Mouse (Mus musculus) olfactory bulb, adult 2 months (tissue): Measurements from ENCODE around the gene Agmo. TPM values are rescaled to one million over a fixed set of nuclear protein-coding genes. Genes with fewer than 3 reads are reported as not detected.
A peak's percentile ranks its signal among the peaks of the same experiment; 100 is the strongest.

Source experiments
- H3K27ac ChIP-seq: fragments of 200-500 bp; 2 replicates; pipeline ENCODE4 v1.5.1; 2012; ENCODE audit warnings: low read depth, low read length; ENCODE audit not compliant: insufficient read depth
- H3K4me1 ChIP-seq: fragments of 200-500 bp; 2 replicates; pipeline ENCODE4 v1.6.1; 2012; ENCODE audit warnings: low read length; ENCODE audit not compliant: control insufficient read depth, insufficient read depth
- H3K4me3 ChIP-seq: fragments of 200-500 bp; 2 replicates; pipeline ENCODE4 v1.5.1; 2012; ENCODE audit warnings: mild to moderate bottlenecking, low read depth, low read length, moderate library complexity; ENCODE audit not compliant: insufficient read depth
- CTCF ChIP-seq: fragments of 200-500 bp; IDR thresholded peaks from 2 replicates; pipeline ENCODE4 v1.5.1; 2012; ENCODE audit warnings: low read depth, mild to moderate bottlenecking, low read length, moderate library complexity; ENCODE audit not compliant: insufficient read depth
- POLR2A ChIP-seq: fragments of 200-500 bp; IDR thresholded peaks from 2 replicates; pipeline ENCODE4 v1.6.1; 2012; ENCODE audit warnings: mild to moderate bottlenecking, low read depth, low read length, moderate library complexity; ENCODE audit not compliant: insufficient read depth
- WGBS: fragments of 180-500 bp; shearing (Covaris S2); methylation state at CpG from one replicate; pipeline ENCODE4 v1.1.7; 2018; 5-methylcytosine and 5-hydroxymethylcytosine counted together
- polyA plus RNA-seq: library from polyadenylated mRNA; stranded (reverse); fragments of >200 nt; gene quantifications from 2 replicates; pipeline ENCODE4 v1.2.4, GENCODE M21; 2012; ENCODE audit warnings: low replicate concordance; ENCODE audit not compliant: missing spikeins, insufficient read depth, insufficient read length

The Agmo gene
- polyA plus RNA-seq = not detected in 2 replicates

DNA sequence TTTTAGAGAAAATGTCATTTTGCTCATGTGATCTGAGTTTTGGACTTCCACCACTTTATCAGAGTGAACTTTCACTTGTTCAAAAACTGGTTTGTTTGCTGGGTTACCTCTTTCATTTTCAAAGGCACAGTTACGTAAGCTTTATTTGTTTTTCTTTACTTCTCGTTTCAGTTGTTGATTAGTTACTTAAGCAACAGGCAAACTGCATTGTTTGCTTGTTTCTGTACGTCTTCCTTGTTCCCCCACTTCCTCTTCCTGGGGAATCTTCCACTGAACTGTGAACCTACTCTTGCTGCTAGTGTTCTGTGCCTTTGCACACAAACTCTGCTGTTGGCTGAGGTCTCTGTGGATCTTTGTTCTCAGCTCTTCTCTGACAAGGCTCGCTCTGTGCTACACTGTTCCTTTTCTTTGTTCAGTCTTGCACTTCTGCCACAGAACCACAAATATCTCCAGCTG lies at the start of gene Agmo:
Agmo (plus strand) TSS at position 76 of the 456 bp plus-strand sequence.
- peak within 1 kb of the TSS; percentile 80 for H3K27ac ChIP-seq
- TF ChIP-seq POLR2A = no peak
- no peak for TF ChIP-seq CTCF
- WGBS = 28% methylated on average over 4 of the region's 4 CpGs
- no peaks in the 10 kb centered on the region for H3K4me1 ChIP-seq
- peak within 1 kb of the TSS; percentile 20 for H3K4me3 ChIP-seq

- Histone ChIP-seq H3K27ac (no peak overlapping the region), H3K4me1 (no peaks in the 10 kb centered on the region), H3K4me3 (no peak overlapping the region)
- TF ChIP-seq POLR2A (no peak), CTCF (no peak)
- 85% methylated on average over 1 of the region's 1 CpGs for WGBS
Measured at GRCm38 (mm10) chr12:37231119-37231518, 10.3 kb upstream of the Agmo start.

GRCm38 (mm10) chr12:37240975-37241565 lies 371 bp upstream of the Agmo start:
- no peaks in the 10 kb centered on the region for H3K4me1 ChIP-seq
- peak overlapping the region; percentile 80 for H3K27ac ChIP-seq
- TF ChIP-seq CTCF (no peak), POLR2A (no peak)
- WGBS = 60% methylated on average over 5 of the region's 5 CpGs
- H3K4me3 ChIP-seq = no peak overlapping the region

DNA sequence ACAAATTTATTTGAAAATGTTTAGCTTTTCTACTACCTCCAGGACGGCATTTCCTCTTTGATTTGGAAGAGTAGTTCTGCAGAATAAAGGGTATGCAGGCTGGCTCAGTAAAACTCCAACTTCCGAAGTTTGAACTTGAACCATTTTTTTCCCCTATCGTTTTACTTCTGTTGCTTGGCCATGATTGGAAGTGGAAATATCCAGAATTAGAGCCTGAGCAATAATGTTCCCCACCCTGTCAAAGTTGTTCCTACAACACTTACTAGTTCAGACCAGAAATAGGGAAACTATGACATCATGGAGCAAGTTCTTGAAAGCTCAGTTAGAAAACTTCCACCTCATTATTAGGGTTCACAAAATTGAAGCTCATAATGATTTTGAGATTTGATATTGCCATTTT lies 1.0 kb downstream of the Agmo start:
- H3K4me1 ChIP-seq = no peaks in the 10 kb centered on the region
- 68% methylated on average over 3 of the region's 3 CpGs for WGBS
- no peak overlapping the region for H3K27ac ChIP-seq
- TF ChIP-seq CTCF (no peak), POLR2A (no peak)
- H3K4me3 ChIP-seq = no peak overlapping the region

DNA sequence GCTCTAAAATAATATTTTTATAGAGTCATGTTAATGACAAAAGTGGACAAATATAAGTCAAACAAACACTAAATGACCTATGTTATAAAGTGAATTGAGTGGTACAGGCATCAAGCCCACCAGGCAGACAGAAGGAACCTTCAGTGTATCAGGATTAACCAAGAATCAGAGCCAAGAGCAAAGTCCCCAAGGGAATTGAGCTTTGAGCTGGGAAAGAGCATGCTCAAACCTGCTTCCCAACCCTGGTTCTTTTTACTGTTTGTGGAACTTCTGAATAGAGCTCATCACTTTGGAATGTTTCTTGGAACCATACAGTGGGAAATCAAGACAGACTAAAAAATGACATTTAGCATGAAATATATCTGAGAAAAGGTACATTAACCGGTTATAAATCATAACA lies 3.4 kb downstream of the Agmo start:
- Histone ChIP-seq H3K4me3 (no peak overlapping the region), H3K4me1 (no peaks in the 10 kb centered on the region), H3K27ac (no peak overlapping the region)
- TF ChIP-seq POLR2A = no peak
- no peak for TF ChIP-seq CTCF
- WGBS = 97% methylated on average over 1 of the region's 1 CpGs

GRCm38 (mm10) chr12:37251688-37252087 lies 10.2 kb downstream of the Agmo start:
- no peak for TF ChIP-seq POLR2A
- no peak for TF ChIP-seq CTCF
- Histone ChIP-seq H3K4me1 (no peaks in the 10 kb centered on the region), H3K27ac (no peak overlapping the region), H3K4me3 (no peak overlapping the region)
- WGBS = 97% methylated on average over 5 of the region's 5 CpGs

DNA sequence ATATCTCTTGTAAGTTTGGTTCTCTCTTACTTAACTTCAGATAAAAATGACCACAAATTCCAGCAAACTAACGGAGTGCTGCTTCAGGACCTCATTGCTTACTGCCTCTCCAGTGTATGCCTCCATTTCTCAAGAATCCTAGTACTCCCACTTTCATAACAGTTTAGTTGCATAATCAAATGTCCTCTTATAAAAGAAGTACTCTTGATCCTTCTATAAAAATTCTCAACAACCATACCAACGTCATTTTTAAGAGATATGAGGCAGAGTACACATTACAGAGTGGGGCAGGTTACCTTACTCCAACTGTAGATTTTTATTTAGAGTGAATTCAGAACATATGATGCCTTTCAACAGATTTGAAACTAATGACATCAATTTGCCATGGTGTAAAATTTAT lies 15.7 kb downstream of the Agmo start:
- WGBS = 87% methylated on average over 2 of the region's 2 CpGs
- Histone ChIP-seq H3K27ac (no peak overlapping the region), H3K4me1 (no peaks in the 10 kb centered on the region), H3K4me3 (no peak overlapping the region)
- TF ChIP-seq CTCF (no peak), POLR2A (no peak)

DNA sequence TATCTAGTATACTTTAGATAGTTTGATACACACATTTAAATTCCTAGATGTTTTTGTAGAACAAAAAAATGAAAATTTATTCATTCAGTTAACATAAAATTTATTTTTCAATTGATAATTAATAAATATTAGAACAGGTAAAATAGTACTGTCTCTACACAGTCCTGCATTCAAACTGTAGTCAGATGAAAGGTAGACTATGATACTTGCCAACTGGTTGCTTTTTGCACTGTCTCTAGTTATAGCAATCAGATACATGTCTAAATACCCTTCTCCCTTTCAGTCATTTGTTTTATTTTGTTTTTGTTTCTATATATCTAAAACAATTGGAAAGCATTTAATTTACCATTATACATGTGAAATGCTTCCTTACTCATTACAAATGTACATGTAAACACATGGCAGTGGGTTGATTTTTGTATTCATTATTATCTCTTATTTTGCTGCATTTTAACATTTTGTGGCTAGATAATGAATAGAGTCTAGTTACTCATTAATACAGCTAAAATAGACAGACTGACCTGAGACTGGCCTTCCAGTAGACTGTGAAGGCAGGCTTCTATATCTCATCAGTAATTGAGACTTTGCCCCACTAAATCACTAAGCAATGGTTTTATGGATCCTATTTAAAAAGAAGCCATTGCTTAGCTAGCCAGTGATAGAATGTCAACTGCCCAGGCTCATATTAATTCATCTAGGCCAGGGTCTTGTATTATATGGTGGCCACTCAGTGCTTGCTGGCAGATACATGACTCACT lies 18.5 kb downstream of the Agmo start:
- Histone ChIP-seq H3K27ac (no peak overlapping the region), H3K4me1 (no peaks in the 10 kb centered on the region), H3K4me3 (no peak overlapping the region)
- TF ChIP-seq POLR2A (no peak), CTCF (no peak)

GRCm38 (mm10) chr12:37263685-37264084 lies 22.2 kb downstream of the Agmo start:
- TF ChIP-seq CTCF (no peak), POLR2A (no peak)

GRCm38 (mm10) chr12:37268636-37269152 lies 27.3 kb downstream of the Agmo start:
- Histone ChIP-seq H3K4me1 (no peaks in the 10 kb centered on the region), H3K27ac (no peak overlapping the region), H3K4me3 (no peak overlapping the region)
- TF ChIP-seq CTCF (no peak), POLR2A (no peak)
- WGBS = 70% methylated on average over 6 of the region's 6 CpGs

More at GRCm38 (mm10) chr12:37263685-37264084, 22.2 kb downstream of the Agmo start:
- Histone ChIP-seq H3K4me1 (no peaks in the 10 kb centered on the region), H3K27ac (no peak overlapping the region), H3K4me3 (no peak overlapping the region)
- 77% methylated on average over 3 of the region's 3 CpGs for WGBS
